Mouse (Mus musculus): ENCODE measurements at regions not wholly inside any gene's neighbourhood (a gene's known extent, or its start where the extent isn't known, plus 50 kb on each side); places are given as distances from the start of the nearest gene placed in this dataset.

DNA sequence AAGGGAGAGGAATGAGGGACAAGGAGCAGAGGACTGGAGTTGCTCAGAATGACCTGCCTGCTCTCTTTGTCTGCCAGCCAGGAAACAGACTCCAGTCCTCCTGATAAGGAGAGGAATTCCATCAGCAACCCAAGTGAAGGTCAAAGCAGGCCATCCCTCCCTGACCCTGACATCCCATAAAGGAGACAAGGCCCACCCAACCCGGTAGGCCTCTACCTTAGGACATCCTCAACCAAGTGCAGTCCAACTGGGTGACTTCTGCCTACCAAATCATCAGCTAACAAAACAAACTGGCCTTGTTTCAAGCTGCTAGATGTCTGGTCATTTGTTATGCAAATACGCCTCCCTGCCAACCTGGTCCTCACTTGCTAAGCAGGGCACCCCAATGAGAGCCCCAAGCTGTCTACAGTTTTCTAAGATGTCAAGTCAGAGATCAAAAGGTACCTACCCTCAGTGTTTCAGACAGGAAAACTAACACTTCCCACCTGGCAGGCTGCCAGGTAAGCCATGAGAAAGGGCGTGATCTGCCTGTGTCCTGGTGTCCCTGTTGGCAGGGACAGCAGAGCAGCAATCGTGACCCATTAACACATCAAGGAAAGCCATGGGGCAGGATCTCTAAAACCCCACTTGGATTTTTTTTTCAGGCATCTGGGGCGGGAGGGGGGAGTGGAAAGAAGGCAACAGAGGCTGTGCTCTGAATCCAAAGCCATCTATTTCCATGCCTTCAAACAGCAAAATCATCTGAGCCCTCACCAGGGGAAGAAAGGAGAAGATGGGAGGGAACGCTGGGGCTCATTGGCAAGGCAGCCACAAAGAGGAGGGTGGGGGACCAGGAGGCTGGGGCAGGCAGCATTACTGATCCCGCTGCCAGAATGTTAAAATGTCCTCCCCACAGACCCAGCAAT is 227.6 kb upstream of the Cdh5 start:
- in situ Hi-C loops (cut with MboI, MseI) = no loop called here

DNA sequence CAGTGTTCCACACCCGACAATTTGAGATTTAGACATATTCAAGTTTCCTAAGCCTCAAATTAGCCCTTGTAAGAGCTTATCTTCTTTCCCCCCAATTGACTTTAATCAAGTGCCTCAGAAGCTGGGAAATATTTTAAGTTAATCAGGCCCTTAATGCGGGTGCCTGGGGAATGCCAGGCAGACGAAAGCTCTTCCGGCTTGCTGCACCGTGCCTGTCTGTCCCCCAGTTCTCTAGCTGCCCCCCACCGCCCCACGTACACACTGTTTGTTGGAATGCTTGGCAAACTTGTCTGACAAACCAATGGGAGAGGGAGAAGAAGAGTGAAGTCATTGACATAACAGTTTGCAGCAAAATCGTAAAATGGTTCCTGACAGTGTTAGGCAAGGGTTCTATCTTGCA is 226.9 kb upstream of the Cdh5 start:
- in situ Hi-C loops (cut with MboI, MseI) = no loop called here

DNA sequence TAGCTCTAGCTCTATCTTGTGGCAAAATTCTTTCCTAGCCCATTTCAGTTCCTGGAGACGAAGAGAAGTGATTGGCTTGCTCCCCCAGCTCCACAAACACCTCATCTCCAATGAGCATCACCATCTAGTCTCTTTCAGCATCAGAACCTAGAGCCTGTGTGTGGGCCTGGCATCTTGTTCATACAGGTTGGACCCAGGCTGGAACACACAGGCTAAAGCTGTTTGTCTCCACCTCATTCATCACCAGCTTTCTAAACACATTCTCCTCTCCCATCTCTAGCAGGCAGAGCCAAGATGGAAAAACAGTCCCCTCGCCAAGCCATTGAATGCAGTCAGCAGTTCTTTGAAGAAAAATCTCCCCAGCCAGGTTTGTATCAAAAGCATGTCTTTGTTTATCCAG is 221.9 kb upstream of the Cdh5 start:
- in situ Hi-C loops (cut with MboI, MseI) = no loop called here

DNA sequence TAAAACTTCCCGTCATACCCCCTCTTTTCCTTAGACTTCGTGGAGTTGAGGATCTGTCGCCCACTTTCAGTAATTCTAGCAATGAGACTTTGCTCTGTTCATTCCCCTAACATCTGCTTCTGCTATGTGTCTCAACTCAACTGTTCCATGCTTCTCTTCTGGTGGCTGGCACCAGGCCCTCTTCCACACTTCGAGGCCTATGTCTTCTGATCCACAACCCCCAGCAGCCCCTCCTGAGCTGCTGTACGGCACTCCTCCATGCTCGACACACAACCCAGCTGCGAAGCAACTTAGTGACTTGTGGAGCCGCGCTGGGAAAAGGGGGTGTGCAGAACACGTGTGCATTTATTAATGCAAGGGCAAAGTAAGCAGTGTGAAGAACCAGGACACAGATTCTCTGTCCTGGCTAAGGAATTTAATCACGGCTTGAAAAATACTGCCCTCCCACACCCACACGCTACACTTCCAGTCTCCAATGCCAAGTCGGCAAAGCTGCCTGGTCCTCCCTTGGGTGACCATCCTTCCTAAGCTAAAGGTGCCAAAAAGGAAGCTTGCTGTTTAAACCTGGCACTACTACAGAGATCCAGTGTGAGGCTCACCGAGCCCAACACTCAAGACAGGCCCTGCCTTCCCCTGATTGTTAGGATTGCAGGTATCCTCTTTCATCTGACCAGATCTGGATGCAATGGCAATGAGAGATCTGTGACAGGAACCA is 220.8 kb upstream of the Cdh5 start:
- in situ Hi-C loops (cut with MboI, MseI) = no loop called here

DNA sequence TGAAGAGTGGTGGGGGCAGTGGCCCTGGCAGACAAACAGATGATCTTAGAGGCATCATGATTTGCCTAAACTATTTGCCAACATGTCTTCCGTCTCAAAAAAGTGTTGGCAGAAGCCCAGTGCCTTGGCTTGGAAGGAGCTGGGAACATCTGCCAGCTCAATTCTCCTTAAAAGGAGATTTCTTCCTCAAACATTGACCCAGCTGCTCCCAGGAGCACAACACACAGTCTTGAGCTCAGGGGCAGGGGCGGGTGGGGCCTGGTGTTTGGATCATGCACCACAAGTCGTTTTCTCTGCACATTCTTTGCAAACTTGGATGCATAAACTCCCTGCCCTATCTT is 220.3 kb upstream of the Cdh5 start:
- in situ Hi-C loops (cut with MboI, MseI) = no loop called here

GRCm38 (mm10) chr8:103884873-103885780 is 216.3 kb upstream of the Cdh5 start:
- in situ Hi-C loops (cut with MboI, MseI) = no loop called here

- in situ Hi-C loops (cut with MboI, MseI) = no loop called here
These were observed 206.8 kb upstream of the Cdh5 start for GRCm38 (mm10) chr8:103894589-103894988.

DNA sequence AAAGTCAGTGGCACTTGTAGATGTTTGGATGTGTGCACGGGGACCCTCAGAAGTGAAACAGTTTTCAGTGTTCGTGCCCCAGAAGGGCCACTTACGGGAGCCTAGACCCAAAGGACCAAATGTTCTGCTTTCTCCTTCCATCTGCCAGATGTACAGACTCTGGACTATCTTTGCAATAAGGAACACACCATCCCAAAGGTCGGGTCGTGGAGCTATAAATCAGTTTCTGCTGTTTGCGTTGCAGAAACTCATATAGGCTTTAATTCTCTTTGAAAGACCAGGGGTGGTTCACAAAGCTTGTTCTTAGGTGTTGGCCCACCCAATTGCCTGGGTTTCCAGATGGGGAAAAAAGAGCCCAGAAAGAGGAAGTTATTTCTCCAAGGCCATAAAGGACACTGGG is 206.3 kb upstream of the Cdh5 start:
- in situ Hi-C loops (cut with MboI, MseI) = no loop called here

DNA sequence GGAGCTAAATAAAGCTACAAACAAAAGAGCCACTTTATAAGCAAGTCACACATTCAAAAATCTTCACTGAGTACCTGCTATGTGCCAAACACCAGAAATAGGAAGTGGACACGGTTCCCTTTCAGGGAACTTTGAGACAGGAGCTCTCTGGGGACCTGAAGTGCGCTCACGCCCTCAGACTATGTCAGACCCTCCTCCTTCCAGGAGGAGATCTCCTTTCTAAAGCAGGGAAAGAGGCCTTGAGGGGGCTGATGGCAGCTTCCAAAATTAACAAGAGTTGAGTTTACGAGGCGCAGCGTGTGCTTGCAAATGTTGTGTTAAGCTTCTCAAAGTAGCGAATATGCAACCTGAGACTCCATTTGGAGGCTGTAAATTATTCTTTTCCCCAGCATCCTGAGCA is 204.0 kb upstream of the Cdh5 start:
- in situ Hi-C loops (cut with MboI, MseI) = no loop called here

- in situ Hi-C loops (cut with MboI, MseI) = no loop called here
These were observed 198.9 kb upstream of the Cdh5 start for GRCm38 (mm10) chr8:103902516-103902915.

GRCm38 (mm10) chr8:103903635-103904034 is 197.8 kb upstream of the Cdh5 start:
- in situ Hi-C loops (cut with MboI, MseI) = no loop called here

DNA sequence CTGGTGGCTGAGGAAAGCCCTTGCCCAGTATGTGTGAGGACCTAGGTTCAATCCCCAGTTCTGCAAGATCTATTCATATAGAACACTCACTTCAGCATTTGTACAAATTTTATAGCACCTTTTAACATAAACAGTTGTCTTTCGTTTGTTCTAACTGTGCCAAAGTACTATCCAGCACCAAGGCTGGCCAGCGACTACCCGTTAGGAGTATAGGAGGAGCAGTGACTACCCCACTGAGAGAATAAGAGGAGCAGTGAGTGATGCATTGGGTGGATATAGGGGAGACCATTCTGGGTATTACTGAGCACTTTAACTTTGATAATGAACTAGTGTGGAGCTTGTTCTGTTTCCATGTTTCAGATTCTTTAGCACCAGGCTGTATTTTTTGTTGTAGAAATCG is 193.8 kb upstream of the Cdh5 start:
- in situ Hi-C loops (cut with MboI, MseI) = no loop called here

- in situ Hi-C loops (cut with MboI, MseI) = no loop called here
These were observed 190.0 kb upstream of the Cdh5 start for GRCm38 (mm10) chr8:103911287-103912015.

DNA sequence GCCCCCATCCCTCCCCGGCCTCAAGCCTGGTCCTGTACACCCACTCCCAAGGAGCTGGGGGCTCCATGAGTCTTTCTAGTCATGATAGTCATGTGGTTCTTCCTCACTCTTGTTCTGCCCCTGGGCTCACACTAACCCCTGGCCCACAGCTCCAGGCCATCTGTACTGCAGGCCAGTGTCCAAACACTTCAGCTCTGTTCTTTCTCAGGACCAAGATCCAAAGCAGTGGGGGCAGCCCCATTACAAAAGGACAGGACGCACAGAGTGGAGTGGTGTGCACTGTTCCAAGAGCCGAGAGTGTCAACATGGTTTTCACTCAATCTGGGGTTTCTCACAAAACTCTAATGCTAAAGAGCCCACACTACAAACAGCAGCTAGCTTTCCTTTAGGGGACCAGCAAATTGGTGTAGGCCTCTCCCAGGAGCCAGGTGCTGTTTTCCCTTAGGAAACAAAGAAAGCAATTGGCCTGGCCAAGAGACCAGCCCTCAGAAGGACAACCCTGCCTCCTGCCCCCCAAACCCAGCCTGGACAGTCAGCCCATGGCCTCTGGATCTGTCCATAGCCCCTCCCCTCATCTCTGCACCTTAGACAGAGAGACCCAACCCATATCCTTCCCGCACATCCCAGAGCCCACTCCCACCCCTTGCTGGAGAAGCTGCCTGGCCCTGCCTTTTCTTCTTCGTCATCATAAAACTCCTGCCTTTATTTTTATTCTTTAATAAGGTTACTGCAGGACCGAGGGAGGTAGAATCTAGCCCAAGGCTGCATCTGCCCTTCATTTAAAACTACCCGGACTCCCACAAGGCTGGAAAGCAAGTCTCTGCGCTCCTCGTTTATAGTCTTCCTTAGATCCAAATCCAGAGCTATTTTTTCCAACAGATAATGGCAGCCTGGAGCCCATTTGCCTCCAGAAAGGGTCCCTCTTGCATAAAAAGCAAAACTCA is 188.2 kb upstream of the Cdh5 start:
- in situ Hi-C loops (cut with MboI, MseI) = no loop called here

DNA sequence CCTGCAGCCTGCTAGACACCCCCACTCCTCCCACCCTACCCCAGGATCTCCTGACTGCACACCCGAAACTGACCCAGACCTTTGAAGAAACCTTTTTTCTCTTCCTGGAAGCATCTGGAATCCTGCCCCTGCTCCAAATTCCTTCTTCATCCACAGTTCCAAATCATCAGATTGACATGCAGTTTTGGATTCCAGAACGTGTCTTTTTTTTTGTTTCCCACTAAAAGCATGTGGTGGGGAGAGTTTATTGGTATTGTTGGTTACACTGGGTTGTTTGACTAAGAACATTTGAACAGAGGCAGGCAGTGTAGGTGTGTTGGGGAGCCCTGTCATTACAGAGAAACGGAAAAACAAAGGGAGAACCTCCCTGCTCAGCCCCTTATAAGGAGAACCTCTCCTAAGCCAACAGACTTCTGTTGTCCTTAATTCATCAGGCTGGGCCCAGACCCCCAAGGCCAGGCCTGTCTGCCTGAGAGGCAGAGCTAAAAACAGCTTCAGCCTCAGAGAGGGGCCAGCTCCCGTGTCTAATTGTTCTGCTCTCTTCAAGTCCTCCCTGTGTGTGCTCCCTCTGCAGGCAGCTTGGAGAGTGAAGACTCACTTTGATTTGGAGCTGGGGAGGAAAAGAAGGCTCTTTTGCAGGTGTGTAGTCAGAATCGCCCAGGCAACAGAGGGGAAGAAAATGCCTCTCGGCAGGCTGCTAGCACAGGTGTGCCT is 187.3 kb upstream of the Cdh5 start:
- in situ Hi-C loops (cut with MboI, MseI) = no loop called here

DNA sequence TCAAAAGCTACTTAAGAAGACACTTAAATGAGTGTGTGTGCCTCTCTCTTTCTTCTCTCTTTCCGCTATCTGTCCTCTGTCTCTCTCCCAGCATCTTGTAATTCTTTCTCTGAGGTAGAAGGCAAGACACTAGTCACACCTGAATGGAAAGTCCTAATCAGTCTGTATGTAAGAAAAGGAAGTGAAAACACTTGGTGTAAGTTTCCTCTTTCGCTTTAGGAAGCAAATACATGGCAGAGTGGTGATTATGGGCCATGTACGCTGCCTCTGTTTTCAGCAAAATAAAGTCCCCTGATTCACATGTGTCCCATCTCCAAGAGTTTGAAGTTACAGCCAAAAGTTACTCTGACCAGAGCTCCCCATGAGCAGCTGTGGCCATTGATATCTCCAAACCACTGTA is 182.1 kb upstream of the Cdh5 start:
- in situ Hi-C loops (cut with MboI, MseI) = no loop called here

GRCm38 (mm10) chr8:103921621-103922020 is 179.8 kb upstream of the Cdh5 start:
- in situ Hi-C loops (cut with MboI, MseI) = no loop called here

GRCm38 (mm10) chr8:103922746-103923145 is 178.7 kb upstream of the Cdh5 start:
- in situ Hi-C loops (cut with MboI, MseI) = no loop called here

DNA sequence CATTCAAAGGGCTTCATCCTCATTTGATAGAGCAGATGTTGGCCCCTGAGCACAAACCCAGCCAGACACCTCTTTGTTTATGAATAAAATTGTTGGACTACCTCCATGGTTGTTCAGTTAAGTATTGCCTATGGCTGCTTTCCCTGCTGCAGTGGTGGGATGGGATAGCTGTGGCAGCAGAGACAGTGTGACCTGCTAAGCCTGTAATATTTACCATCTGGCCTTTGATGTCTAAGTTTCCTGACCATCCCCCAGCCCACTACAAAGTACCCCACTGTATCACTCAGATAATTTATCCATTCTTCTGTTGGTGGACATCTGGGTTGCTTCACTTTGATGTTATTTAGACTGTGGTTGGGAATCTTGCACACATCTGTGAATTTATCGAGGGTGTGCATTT is 168.7 kb upstream of the Cdh5 start:
- in situ Hi-C loops (cut with MboI, MseI) = no loop called here

DNA sequence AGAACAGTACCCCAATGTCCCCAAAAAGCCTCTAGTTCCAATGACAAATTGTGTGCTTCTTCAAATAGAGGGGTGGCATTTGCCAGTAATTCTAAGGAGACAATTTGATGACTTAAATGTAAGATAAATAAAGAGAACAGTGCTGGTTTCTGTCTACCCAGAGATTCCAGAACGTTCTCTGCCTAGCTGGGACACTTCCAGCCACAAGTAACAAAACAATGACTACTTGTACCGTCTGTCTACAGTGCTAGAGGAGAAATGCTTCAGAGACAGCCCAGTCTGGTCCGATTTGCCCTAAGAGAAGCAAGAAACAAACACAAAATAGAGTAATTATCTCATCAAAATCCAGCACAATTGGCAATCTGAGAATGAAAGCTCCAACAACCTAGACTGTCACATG is 164.9 kb upstream of the Cdh5 start:
- in situ Hi-C loops (cut with MboI, MseI) = no loop called here

Measured in T-helper 17 cell (primary cell).